Mouse (Mus musculus) embryonic fibroblast, embryonic 13.5 days (primary cell): ENCODE data around the gene Ptprd.

ENCODE experiments used
- CTCF ChIP-seq: IDR thresholded peaks from 2 replicates; pipeline ENCODE4 v1.5.1; 2011; ENCODE audit warnings: mild to moderate bottlenecking, control low read depth, low read length, moderate library complexity, borderline replicate concordance; ENCODE audit not compliant: insufficient read depth
- POLR2A ChIP-seq: IDR thresholded peaks from 2 replicates; pipeline ENCODE4 v1.6.1; 2011; ENCODE audit warnings: low read depth, mild to moderate bottlenecking, control low read depth, low read length, moderate library complexity

GRCm38 (mm10) chr4:76056836-76057235 is 2154.9 kb downstream of the Ptprd start:
- TF ChIP-seq POLR2A (no peak), CTCF (no peak)
